ENCODE assay signal across 9 mouse cellular contexts in the genomic region with DNA sequence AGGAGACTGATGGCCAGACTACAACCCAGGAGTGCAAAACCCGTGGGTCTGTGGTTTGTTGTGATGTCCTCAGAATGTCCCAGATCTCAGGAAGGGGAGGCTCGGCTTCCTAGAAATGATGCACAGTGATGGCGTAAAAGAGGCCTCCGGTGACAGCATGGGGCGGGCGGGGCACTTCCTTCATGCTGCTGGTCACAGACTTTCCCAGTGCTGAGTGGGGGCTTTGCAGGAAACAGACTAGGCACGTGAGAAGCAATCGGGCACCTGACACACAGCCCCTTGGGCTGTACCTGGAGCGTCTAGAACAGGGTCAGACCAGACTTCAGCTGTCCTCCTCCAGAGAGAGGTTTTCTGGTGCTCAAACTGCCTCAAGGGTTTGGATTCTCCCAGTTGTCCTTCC. TPM values are rescaled to one million over a fixed set of nuclear protein-coding genes. Genes with fewer than 3 reads are reported as not detected.
DNase-seq lines count a peak whose midpoint lies in the region; ATAC-seq and TF ChIP-seq lines count a peak whose summit lies in the region.
"Had no signal": no experiment of that assay in that cellular context is flagged by ENCODE, and none has a peak within 500 bp of the region (broad histone marks: within the 10 kb centered on the region; RNA-seq: fewer than 3 reads in every experiment).

No protein-coding gene starts in this region.

- H3K36me3 ChIP-seq in heart, postnatal 0 days (replicated peaks; ENCODE audit: control insufficient read depth, insufficient read depth, low read length): 0 out of 2 replicates have a peak, but pooled peaks cover 3% of the 10 kb centered on the region
- no peaks in the 10 kb centered on the region for H3K36me3 ChIP-seq in macrophage (ENCODE audit: inconsistent target)

- WGBS in heart, postnatal 0 days: 43% methylated on average over 9 of the region's 9 CpGs
- WGBS in macrophage (ENCODE audit: missing documents): 47% methylated on average over 9 of the region's 9 CpGs

- H3K4me2 ChIP-seq in heart, postnatal 0 days (ENCODE audit: low read depth, low read length): no peak overlapping the region
- H3K4me2 ChIP-seq: neural tube, embryonic 13.5 days had no signal

- peak; percentile 92 for TF ChIP-seq EP300 in heart, postnatal 0 days (IDR thresholded peaks at IDR 0.05; ENCODE audit: low read depth)

- no peak overlapping the region for H3K4me3 ChIP-seq in heart, postnatal 0 days (ENCODE audit: low read depth, low read length)
- no peak overlapping the region for H3K4me3 ChIP-seq in macrophage (ENCODE audit: inconsistent target)
- H3K4me3 ChIP-seq: neural tube, embryonic 13.5 days had no signal

- DNase-seq in cerebellum, postnatal 10 days: peak; percentile 37 to 45
- no peak for DNase-seq in cerebellum, adult 8-10 months
- DNase-seq in ES-CJ7 (ENCODE audit: low read depth, low spot score): peak; percentile 51
- DNase-seq in heart, postnatal 0 days (ENCODE audit: low spot score): no peak
- no peak for DNase-seq in ovary, postnatal 14 days (ENCODE audit: low spot score)
- no peak for DNase-seq in gastrocnemius, postnatal 36 days
- DNase-seq in gastrocnemius, adult 8-10 months (ENCODE audit: low spot score in 2 of 2): no peak

- no peaks in the 10 kb centered on the region for H3K79me2 ChIP-seq in macrophage (ENCODE audit: inconsistent target)

- no peaks in the 10 kb centered on the region for H3K27me3 ChIP-seq in heart, postnatal 0 days (ENCODE audit: control insufficient read depth, insufficient read depth, low read length)
- H3K27me3 ChIP-seq: neural tube, embryonic 13.5 days had no signal

- peaks cover 27% of the 10 kb centered on the region for H3K4me1 ChIP-seq in heart, postnatal 0 days (ENCODE audit: control insufficient read depth, insufficient read depth)

- H3K9me3 ChIP-seq in heart, postnatal 0 days (replicated peaks; ENCODE audit: control insufficient read depth, low read length): no peaks in the 10 kb centered on the region
- H3K9me3 ChIP-seq: neural tube, embryonic 13.5 days had no signal

- H3K27ac ChIP-seq in heart, postnatal 0 days (ENCODE audit: low read depth): peak overlapping the region; percentile 4; the same call in 1 of the 2 replicates
- H3K27ac ChIP-seq in macrophage: peak overlapping the region; percentile 4; the same call in 1 of the 2 replicates
- H3K27ac ChIP-seq: neural tube, embryonic 13.5 days had no signal

- H3K9ac ChIP-seq in heart, postnatal 0 days (replicated peaks; ENCODE audit: low read depth, low read length): no peak overlapping the region
- H3K9ac ChIP-seq: neural tube, embryonic 13.5 days had no signal

- intact Hi-C loops in gastrocnemius, postnatal 36 days (cut with DNase I): no loop called here

- peak; percentile 58 for ATAC-seq in heart, postnatal 0 days (ENCODE audit: insufficient read depth, low read depth)

- TF ChIP-seq CTCF in heart, postnatal 0 days (IDR thresholded peaks at IDR 0.05; ENCODE audit: low read depth): no peak

RNA-seq across cellular contexts. Expression of gene Pcbp1, which starts 44.7 kb away (rescaled TPM):
- 46.2 and 55.2 TPM in 2 replicates for total RNA-seq in heart, postnatal 0 days (2014; rRNA removed; ENCODE audit: low replicate concordance)
- 276 and 285 TPM in 2 replicates for polyA plus RNA-seq in heart, postnatal 0 days (2015; fragmentation: Nextera tagmentation; extraction: Ambion mirVana)
- total RNA-seq in macrophage (2018; cell fraction: chromatin; rRNA removed): 10 to 100 TPM; 15.1 to 57.1 (median 29.5) TPM
- total RNA-seq in macrophage (2018; cell fraction: cytosol; rRNA removed): 100 to 1,000 TPM; 159 to 254 (median 209) TPM
- total RNA-seq in macrophage (2018; cell fraction: nucleus; rRNA removed): 100 to 1,000 TPM in 6 of 26 experiments, 10 to 100 TPM in 20; 44.0 to 133 (median 80.2) TPM
- polyA plus RNA-seq in macrophage (2018): 129 to 213 TPM (median 209 TPM) in 3 replicates
- 100 to 1,000 TPM; 102 to 112 TPM for total RNA-seq in gastrocnemius, postnatal 36 days (2021)
- total RNA-seq in gastrocnemius, adult 8-10 months (2022): 100 to 1,000 TPM; 114 to 149 (median 126) TPM

RNA-seq across cellular contexts. Expression of gene Asprv1, which starts 57.1 kb away (rescaled TPM):
- 0.38 and 3.1 TPM in 2 replicates for total RNA-seq in heart, postnatal 0 days (2014; rRNA removed; ENCODE audit: low replicate concordance)
- 0.32 and 0.36 TPM in 2 replicates for polyA plus RNA-seq in heart, postnatal 0 days (2015; fragmentation: Nextera tagmentation; extraction: Ambion mirVana)
- total RNA-seq in macrophage (2018; cell fraction: chromatin; rRNA removed): 1 to 10 TPM in 7 of 26 experiments, under 1 TPM in 12, not detected in 7; 0.43 to 2.2 (median 0.89) TPM
- total RNA-seq in macrophage (2018; cell fraction: cytosol; rRNA removed): under 1 TPM in 14 of 26 experiments, not detected in 12; 0.07 to 0.66 (median 0.19) TPM
- total RNA-seq in macrophage (2018; cell fraction: nucleus; rRNA removed): 1 to 10 TPM in 7 of 26 experiments, under 1 TPM in 11, not detected in 8; 0.40 to 2.0 (median 0.75) TPM
- 0.14 to 0.17 TPM in 2 of 3 replicates, not detected in the other for polyA plus RNA-seq in macrophage (2018)
- not detected for total RNA-seq in gastrocnemius, postnatal 36 days (2021)
- total RNA-seq in gastrocnemius, adult 8-10 months (2022): not detected

Comparison
In these comparisons a context has a peak if more than half of its experiments do, and no peak if none do; other contexts are left out.
1. DNase-seq: peak in cerebellum, postnatal 10 days (2 of 2) and ES-CJ7 (single experiment); none in cerebellum, adult 8-10 months (single experiment), heart, postnatal 0 days (single experiment), ovary, postnatal 14 days (single experiment), gastrocnemius, postnatal 36 days (0 of 2) and gastrocnemius, adult 8-10 months (0 of 2).